ENCODE assay signal across 28 mouse cellular contexts in genomic region chr16:10609921-10610320, GRCm38 (mm10).
DNase-seq lines count a peak whose midpoint lies in the region; ATAC-seq lines count a peak whose summit lies in the region.
"Had no signal": no experiment of that assay in that cellular context is flagged by ENCODE, and none has a peak within 500 bp of the region (broad histone marks: within the 10 kb centered on the region; RNA-seq: fewer than 3 reads in every experiment).

No protein-coding gene starts in this region.

- peak; percentile 17 for DNase-seq in heart, adult 8-10 months (ENCODE audit: low spot score)
- DNase-seq in gastrocnemius, postnatal 10 days: peak; percentile 19
- peak; percentile 38 to 50 for DNase-seq in heart, postnatal 10 days
- DNase-seq in kidney, adult 8-10 months: no peak
- no peak for DNase-seq in ovary, postnatal 14 days (ENCODE audit: low spot score)
- DNase-seq: adrenal gland, postnatal 14 days; cerebellum, adult 11 months; cerebellum, adult 9-10 months; cerebellum, postnatal 36 days; embryo, embryonic 11 days; kidney, postnatal 14 days; liver; lung, adult 2 months; lung, postnatal 10 days; midbrain, embryonic 14.5 days; thymus, adult 18-20 months; thymus, postnatal 36 days had no signal

- H3K9ac ChIP-seq in heart, embryonic 11.5 days (ENCODE audit: low read depth, low read length): no peak overlapping the region
- no peak overlapping the region for H3K9ac ChIP-seq in midbrain, embryonic 13.5 days (replicated peaks)
- H3K9ac ChIP-seq: embryonic facial prominence, embryonic 13.5 days; hindbrain, embryonic 14.5 days; liver, embryonic 14.5 days had no signal

- H3K4me2 ChIP-seq in heart, embryonic 11.5 days: no peak overlapping the region
- H3K4me2 ChIP-seq in midbrain, embryonic 13.5 days (replicated peaks): no peak overlapping the region
- H3K4me2 ChIP-seq: embryonic facial prominence, embryonic 13.5 days; hindbrain, embryonic 14.5 days had no signal

- no peak overlapping the region for H3K4me3 ChIP-seq in heart, embryonic 11.5 days (ENCODE audit: low read depth, low read length)
- no peak overlapping the region for H3K4me3 ChIP-seq in midbrain, embryonic 13.5 days (replicated peaks)
- H3K4me3 ChIP-seq: embryonic facial prominence, embryonic 13.5 days; forebrain, embryonic 10.5 days had no signal

- H3K9me3 ChIP-seq in heart, embryonic 11.5 days (replicated peaks; ENCODE audit: control insufficient read depth, low read length): no peaks in the 10 kb centered on the region
- H3K9me3 ChIP-seq in midbrain, embryonic 13.5 days: no peaks in the 10 kb centered on the region
- H3K9me3 ChIP-seq: embryonic facial prominence, embryonic 13.5 days; forebrain, embryonic 10.5 days had no signal

- H3K27me3 ChIP-seq in heart, embryonic 11.5 days (ENCODE audit: control insufficient read depth, insufficient read depth, low read length): no peaks in the 10 kb centered on the region
- H3K27me3 ChIP-seq in midbrain, embryonic 13.5 days: no peaks in the 10 kb centered on the region
- H3K27me3 ChIP-seq: embryonic facial prominence, embryonic 13.5 days had no signal

- intact Hi-C loops in heart, postnatal 10 days (cut with DNase I): no loop called here

- 89% methylated on average over 7 of the region's 7 CpGs for WGBS in heart, embryonic 11.5 days (ENCODE audit: insufficient replicate concordance)
- WGBS in midbrain, embryonic 13.5 days: 92% methylated on average over 7 of the region's 7 CpGs

- H3K27ac ChIP-seq in heart, embryonic 11.5 days (ENCODE audit: low read depth, low read length): no peak overlapping the region
- H3K27ac ChIP-seq in midbrain, embryonic 13.5 days: no peak overlapping the region
- H3K27ac ChIP-seq: embryonic facial prominence, embryonic 13.5 days; forebrain, embryonic 10.5 days; hindbrain, embryonic 14.5 days; liver, embryonic 14.5 days; macrophage; stomach, postnatal 0 days had no signal

- no peak for ATAC-seq in heart, embryonic 11.5 days (replicated peaks; ENCODE audit: insufficient number of reproducible peaks, low FRiP score, low TSS enrichment)
- ATAC-seq in midbrain, embryonic 13.5 days: no peak
- ATAC-seq: CD4-positive, CD25-positive, alpha-beta regulatory T cell, adult 4 months; forebrain, embryonic 16.5 days; intestine, postnatal 0 days had no signal

- H3K4me1 ChIP-seq in heart, embryonic 11.5 days (ENCODE audit: control insufficient read depth, insufficient read depth, low read length): no peaks in the 10 kb centered on the region
- H3K4me1 ChIP-seq in midbrain, embryonic 13.5 days (replicated peaks): no peaks in the 10 kb centered on the region
- H3K4me1 ChIP-seq: forebrain, embryonic 10.5 days had no signal

- H3K36me3 ChIP-seq in heart, embryonic 11.5 days (ENCODE audit: control insufficient read depth, insufficient read depth, low read length): no peaks in the 10 kb centered on the region
- H3K36me3 ChIP-seq in midbrain, embryonic 13.5 days: peaks cover 54% of the 10 kb centered on the region

Comparison
In these comparisons a context has a peak if more than half of its experiments do, and no peak if none do; other contexts are left out.
1. DNase-seq: peak in heart, adult 8-10 months (single experiment), gastrocnemius, postnatal 10 days (single experiment) and heart, postnatal 10 days (2 of 2); none in kidney, adult 8-10 months (0 of 2) and ovary, postnatal 14 days (single experiment).